Mouse (Mus musculus): ENCODE data around the gene Rnase2b. TPM values are rescaled to one million over a fixed set of nuclear protein-coding genes. Genes with fewer than 3 reads are reported as not detected.

Gene Rnase2b
- polyA plus RNA-seq, 1 experiment, result not detected

GRCm38 (mm10) chr14:51131086-51131815 lies 30.8 kb upstream of the Rnase2b start:
- Histone ChIP-seq H3K36me3 (ENCODE audit: control insufficient read depth) (peaks cover 7% of the 10 kb centered on the region), H3K27me3 (ENCODE audit: control insufficient read depth) (no peaks in the 10 kb centered on the region), H3K9me3 (ENCODE audit: control insufficient read depth, low read length) (peaks cover 2% of the 10 kb centered on the region; the same call in 1 of the 2 replicates), H3K4me1 (ENCODE audit: control insufficient read depth) (peaks cover 66% of the 10 kb centered on the region), H3K4me3 (replicated peaks) (peak overlapping the region; percentile 24)
- TF ChIP-seq GATA1 (IDR thresholded peaks at IDR 0.05; ENCODE audit: low read length) (no peak), TAL1 (IDR thresholded peaks at IDR 0.05; ENCODE audit: low read length) (no peak)

DNA sequence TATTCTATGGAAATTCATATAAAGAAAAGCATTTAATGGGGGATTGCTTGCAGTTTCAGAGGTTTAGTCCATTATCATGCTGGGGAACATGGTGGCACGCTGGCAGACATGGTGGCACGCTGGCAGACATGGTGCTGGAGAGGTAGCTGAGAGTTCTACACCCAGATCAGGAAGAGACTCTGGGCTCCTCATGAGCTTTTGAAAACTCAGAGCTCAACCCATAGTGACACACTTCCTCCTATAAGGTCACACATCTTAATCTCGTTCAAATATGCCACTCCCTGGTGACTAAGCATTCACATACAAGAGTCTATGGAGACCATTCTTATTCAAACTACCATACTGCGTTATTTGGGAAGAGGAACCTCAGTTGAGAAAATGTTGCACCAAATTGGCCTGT lies 29.7 kb upstream of the Rnase2b start:
- Histone ChIP-seq H3K36me3 (ENCODE audit: control insufficient read depth) (peaks cover 4% of the 10 kb centered on the region; the same call in 1 of the 2 replicates), H3K27me3 (ENCODE audit: control insufficient read depth) (no peaks in the 10 kb centered on the region), H3K4me3 (replicated peaks) (no peak overlapping the region), H3K9me3 (ENCODE audit: control insufficient read depth, low read length) (no peaks in the 10 kb centered on the region), H3K4me1 (ENCODE audit: control insufficient read depth) (peaks cover 55% of the 10 kb centered on the region)
- TF ChIP-seq TAL1 (IDR thresholded peaks at IDR 0.05; ENCODE audit: low read length) (no peak), GATA1 (IDR thresholded peaks at IDR 0.05; ENCODE audit: low read length) (no peak)

- no peak for TF ChIP-seq GATA1 (IDR thresholded peaks at IDR 0.05; ENCODE audit: low read length)
- no peak for TF ChIP-seq TAL1 (IDR thresholded peaks at IDR 0.05; ENCODE audit: low read length)
Observed at GRCm38 (mm10) chr14:51140342-51140741, 21.7 kb upstream of the Rnase2b start.

GRCm38 (mm10) chr14:51142119-51142518 lies 19.9 kb upstream of the Rnase2b start:
- Histone ChIP-seq H3K27me3 (ENCODE audit: control insufficient read depth) (no peaks in the 10 kb centered on the region), H3K4me3 (replicated peaks) (peak overlapping the region; percentile 9), H3K4me1 (ENCODE audit: control insufficient read depth) (peaks cover 74% of the 10 kb centered on the region), H3K9me3 (ENCODE audit: control insufficient read depth, low read length) (no peaks in the 10 kb centered on the region), H3K36me3 (ENCODE audit: control insufficient read depth) (peaks cover 4% of the 10 kb centered on the region; the same call in 1 of the 2 replicates)
- no peak for TF ChIP-seq TAL1 (IDR thresholded peaks at IDR 0.05; ENCODE audit: low read length)
- TF ChIP-seq GATA1 (IDR thresholded peaks at IDR 0.05; ENCODE audit: low read length), result no peak

More at GRCm38 (mm10) chr14:51140342-51140741, 21.7 kb upstream of the Rnase2b start:
- Histone ChIP-seq H3K27me3 (ENCODE audit: control insufficient read depth) (no peaks in the 10 kb centered on the region), H3K4me3 (replicated peaks) (no peak overlapping the region), H3K36me3 (ENCODE audit: control insufficient read depth) (peaks cover 1% of the 10 kb centered on the region; the same call in 1 of the 2 replicates), H3K4me1 (ENCODE audit: control insufficient read depth) (peaks cover 57% of the 10 kb centered on the region), H3K9me3 (ENCODE audit: control insufficient read depth, low read length) (no peaks in the 10 kb centered on the region)

- Histone ChIP-seq H3K4me3 (replicated peaks) (peak overlapping the region; percentile 9), H3K4me1 (ENCODE audit: control insufficient read depth) (peaks cover 78% of the 10 kb centered on the region), H3K27me3 (ENCODE audit: control insufficient read depth) (no peaks in the 10 kb centered on the region), H3K9me3 (ENCODE audit: control insufficient read depth, low read length) (no peaks in the 10 kb centered on the region), H3K36me3 (ENCODE audit: control insufficient read depth) (peaks cover 4% of the 10 kb centered on the region; the same call in 1 of the 2 replicates)
- TF ChIP-seq GATA1 (IDR thresholded peaks at IDR 0.05; ENCODE audit: low read length), result no peak
- no peak for TF ChIP-seq TAL1 (IDR thresholded peaks at IDR 0.05; ENCODE audit: low read length)
Observed at GRCm38 (mm10) chr14:51142568-51142967, 19.5 kb upstream of the Rnase2b start.

GRCm38 (mm10) chr14:51143287-51143686 lies 18.8 kb upstream of the Rnase2b start:
- no peaks in the 10 kb centered on the region for H3K27me3 ChIP-seq (ENCODE audit: control insufficient read depth)
- H3K9me3 ChIP-seq (ENCODE audit: control insufficient read depth, low read length), result no peaks in the 10 kb centered on the region
- peak overlapping the region; percentile 33 for H3K4me3 ChIP-seq (replicated peaks)
- peaks cover 4% of the 10 kb centered on the region; the same call in 1 of the 2 replicates for H3K36me3 ChIP-seq (ENCODE audit: control insufficient read depth)
- TF ChIP-seq TAL1 (IDR thresholded peaks at IDR 0.05; ENCODE audit: low read length) (no peak), GATA1 (IDR thresholded peaks at IDR 0.05; ENCODE audit: low read length) (no peak)
- peaks cover 85% of the 10 kb centered on the region for H3K4me1 ChIP-seq (ENCODE audit: control insufficient read depth)

GRCm38 (mm10) chr14:51143937-51144336 lies 18.1 kb upstream of the Rnase2b start:
- H3K36me3 ChIP-seq (ENCODE audit: control insufficient read depth), result peaks cover 4% of the 10 kb centered on the region; the same call in 1 of the 2 replicates
- peaks cover 92% of the 10 kb centered on the region for H3K4me1 ChIP-seq (ENCODE audit: control insufficient read depth)
- TF ChIP-seq GATA1 (IDR thresholded peaks at IDR 0.05; ENCODE audit: low read length) (peak; percentile 75), TAL1 (IDR thresholded peaks at IDR 0.05; ENCODE audit: low read length) (peak; percentile 68)
- peak overlapping the region; percentile 33 for H3K4me3 ChIP-seq (replicated peaks)
- H3K27me3 ChIP-seq (ENCODE audit: control insufficient read depth), result no peaks in the 10 kb centered on the region
- no peaks in the 10 kb centered on the region for H3K9me3 ChIP-seq (ENCODE audit: control insufficient read depth, low read length)

DNA sequence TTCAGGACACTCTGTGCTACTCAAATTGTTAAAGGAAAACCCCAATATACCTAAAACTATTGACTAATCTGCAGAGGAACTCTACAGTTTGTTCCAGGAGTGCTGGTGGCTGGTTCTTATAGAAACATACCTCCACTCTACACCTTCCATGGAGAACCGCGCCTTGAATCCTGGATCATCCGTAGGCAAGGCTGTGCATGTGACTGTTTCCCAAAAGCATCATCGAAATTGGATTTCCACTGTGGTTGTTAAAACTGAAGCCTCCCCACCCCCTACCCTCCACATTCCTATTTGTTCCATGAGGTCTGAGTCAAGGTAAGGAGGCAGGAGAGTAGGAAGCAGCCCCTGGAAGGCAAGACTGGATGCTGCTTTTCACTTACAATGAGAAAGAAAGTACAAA lies 17.6 kb upstream of the Rnase2b start:
- Histone ChIP-seq H3K4me1 (ENCODE audit: control insufficient read depth) (peaks cover 97% of the 10 kb centered on the region), H3K4me3 (replicated peaks) (peak overlapping the region; percentile 32), H3K36me3 (ENCODE audit: control insufficient read depth) (peaks cover 4% of the 10 kb centered on the region; the same call in 1 of the 2 replicates), H3K27me3 (ENCODE audit: control insufficient read depth) (no peaks in the 10 kb centered on the region), H3K9me3 (ENCODE audit: control insufficient read depth, low read length) (no peaks in the 10 kb centered on the region)
- TF ChIP-seq GATA1 (IDR thresholded peaks at IDR 0.05; ENCODE audit: low read length), result no peak
- no peak for TF ChIP-seq TAL1 (IDR thresholded peaks at IDR 0.05; ENCODE audit: low read length)

DNA sequence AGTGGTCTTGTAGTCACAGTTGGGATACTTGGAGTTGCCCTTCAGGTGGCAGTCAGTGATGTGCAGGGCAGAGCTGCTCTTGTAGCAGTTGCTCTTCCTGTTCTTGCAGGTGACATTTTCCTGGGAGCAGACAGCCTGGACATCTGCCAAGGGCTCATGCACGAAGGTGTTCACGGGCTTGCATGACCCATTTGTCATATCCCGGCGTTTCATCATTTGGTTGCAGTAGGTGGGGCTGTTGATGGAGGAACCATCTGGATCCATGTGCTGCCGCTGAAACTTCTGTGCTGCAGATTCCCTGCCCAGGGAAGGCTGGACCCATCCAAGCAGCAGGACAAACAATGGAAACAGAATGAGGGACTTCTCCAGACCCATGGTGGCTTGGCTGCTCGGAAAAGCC lies 16.5 kb upstream of the Rnase2b start:
- TF ChIP-seq GATA1 (IDR thresholded peaks at IDR 0.05; ENCODE audit: low read length), result no peak
- TF ChIP-seq TAL1 (IDR thresholded peaks at IDR 0.05; ENCODE audit: low read length), result no peak
- Histone ChIP-seq H3K27me3 (ENCODE audit: control insufficient read depth) (no peaks in the 10 kb centered on the region), H3K4me3 (replicated peaks) (no peak overlapping the region), H3K36me3 (ENCODE audit: control insufficient read depth) (peaks cover 4% of the 10 kb centered on the region; the same call in 1 of the 2 replicates), H3K4me1 (ENCODE audit: control insufficient read depth) (peaks cover 98% of the 10 kb centered on the region), H3K9me3 (ENCODE audit: control insufficient read depth, low read length) (no peaks in the 10 kb centered on the region)
